Mouse (Mus musculus): Measurements from ENCODE around the gene Eif3b. TPM values are rescaled to one million over a fixed set of nuclear protein-coding genes. Genes with fewer than 3 reads are reported as not detected.

The Eif3b gene
- 118 to 127 TPM (median 124 TPM) in 4 replicates for total RNA-seq (2023; ENCODE audit: inconsistent age)

GRCm38 (mm10) chr5:140418489-140419441 is at the start of gene Eif3b:
Eif3b (plus strand) TSS chr5:140419328.

GRCm38 (mm10) chr5:140388588-140389576 is 30.2 kb upstream of the Eif3b start, which contains the start of gene Snx8:
Snx8 (minus strand) TSS chr5:140389262.

DNA sequence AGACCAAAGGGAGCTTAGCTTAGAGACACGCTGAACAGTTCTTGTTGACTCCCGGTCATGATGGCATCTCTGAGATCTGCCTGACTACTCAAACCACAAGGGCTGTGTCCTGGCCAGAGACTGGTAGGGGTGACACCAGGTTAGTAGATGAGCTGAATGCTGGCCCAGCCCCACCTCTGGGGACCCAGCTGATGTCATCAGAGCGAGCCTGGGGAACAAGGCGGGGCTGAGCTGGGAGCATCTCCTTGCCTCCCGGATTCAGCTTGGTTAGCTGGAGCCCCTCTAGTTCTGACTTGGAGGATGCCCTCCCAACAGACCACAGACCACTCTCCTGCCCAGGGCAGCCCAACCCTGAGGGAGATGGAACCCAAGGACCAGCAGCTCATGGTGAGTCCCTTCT is 26.2 kb downstream of the Eif3b start, which contains the start of gene Gm4869:
TSS of gene Gm4869 (plus strand) at position 301 of the 400 bp plus-strand sequence.

Other genes starting within 250 kb of the Eif3b start
- 28.4 to 31.3 TPM (median 30.6 TPM) in 4 replicates for gene Mad1l1, start 97.8 kb upstream of the Eif3b start, total RNA-seq (2023; ENCODE audit: inconsistent age)
- gene Nudt1, start 97.7 kb upstream of the Eif3b start, total RNA-seq (2023; ENCODE audit: inconsistent age) = 4.2 to 10.0 TPM (median 6.2 TPM) in 4 replicates
- 6.0 to 8.5 TPM (median 8.3 TPM) in 4 replicates for gene Mrm2, start 87.4 kb upstream of the Eif3b start, total RNA-seq (2023; ENCODE audit: inconsistent age)
- gene Snx8, start 30.1 kb upstream of the Eif3b start, total RNA-seq (2023; ENCODE audit: inconsistent age) = 192 to 227 TPM (median 203 TPM) in 4 replicates
- gene Gm4869, start 26.3 kb downstream of the Eif3b start, total RNA-seq (2023; ENCODE audit: inconsistent age) = not detected in 4 replicates
- 18.4 to 21.5 TPM (median 19.0 TPM) in 4 replicates for gene Chst12, start 86.2 kb downstream of the Eif3b start, total RNA-seq (2023; ENCODE audit: inconsistent age)
- not detected in 4 replicates for gene Grifin, start 145.7 kb downstream of the Eif3b start, total RNA-seq (2023; ENCODE audit: inconsistent age)
- 19.8 to 28.7 TPM (median 23.1 TPM) in 4 replicates for gene Lfng, start 188.0 kb downstream of the Eif3b start, total RNA-seq (2023; ENCODE audit: inconsistent age)
- 102 to 112 TPM (median 108 TPM) in 4 replicates for gene Ttyh3, start 229.7 kb downstream of the Eif3b start, total RNA-seq (2023; ENCODE audit: inconsistent age)